Mouse (Mus musculus): ENCODE measurements around the gene Cldn5. TPM values are rescaled to one million over a fixed set of nuclear protein-coding genes. Genes with fewer than 3 reads are reported as not detected.

Gene Cldn5
- 10 to 100 TPM; 52.8 to 62.4 TPM for total RNA-seq (2021)
- long read RNA-seq, experiment 1, transcript Cldn5-201 (1 exons, 1,416 nt): major isoform, 303 of 303 reads
- long read RNA-seq, experiment 1, partial matches to known transcripts: 0 of 303 reads
- long read RNA-seq, experiment 1, other reads (novel, unspliced or antisense): 0 of 303 reads
- long read RNA-seq, experiment 2, transcript Cldn5-201 (1 exons, 1,416 nt): major isoform, 264 of 266 reads
- long read RNA-seq, experiment 2, partial matches to known transcripts: 0 of 266 reads
- long read RNA-seq, experiment 2, other reads (novel, unspliced or antisense): 2 of 266 reads

- intact Hi-C loops (cut with DNase I): no loop called here
- DNase-seq: peak; percentile 59 to 70
Measured at GRCm38 (mm10) chr16:18776556-18777100, at the start of gene Cldn5. TSS of gene Cldn5 (plus strand) at chr16:18776847.

GRCm38 (mm10) chr16:18727536-18728499, 48.8 kb upstream of the Cldn5 start:
- intact Hi-C loops (cut with DNase I): no loop called here
- DNase-seq: no peak

- intact Hi-C loops (cut with DNase I): no loop called here
- no peak for DNase-seq
Measured at GRCm38 (mm10) chr16:18729185-18729584, 47.5 kb upstream of the Cldn5 start.

GRCm38 (mm10) chr16:18730640-18731039, 46.0 kb upstream of the Cldn5 start:
- intact Hi-C loops (cut with DNase I): no loop called here
- no peak for DNase-seq

GRCm38 (mm10) chr16:18733100-18733956, 43.3 kb upstream of the Cldn5 start:
- DNase-seq: peak; percentile 37 to 40
- intact Hi-C loops (cut with DNase I): loop anchor here (2.0 kb wide), 1 partner anchor 45 kb away; no protein-coding TSS in a partner anchor

GRCm38 (mm10) chr16:18738303-18738702, 38.3 kb upstream of the Cldn5 start:
- intact Hi-C loops (cut with DNase I): no loop called here

GRCm38 (mm10) chr16:18746268-18747122, 30.2 kb upstream of the Cldn5 start:
- intact Hi-C loops (cut with DNase I): no loop called here
- DNase-seq: peak; percentile 50 to 59

More at GRCm38 (mm10) chr16:18738303-18738702, 38.3 kb upstream of the Cldn5 start:
- DNase-seq: no peak

GRCm38 (mm10) chr16:18751101-18751500, 25.5 kb upstream of the Cldn5 start:
- DNase-seq: no peak

GRCm38 (mm10) chr16:18751885-18752499, 24.7 kb upstream of the Cldn5 start:
- DNase-seq: no peak
- intact Hi-C loops (cut with DNase I): no loop called here

More at GRCm38 (mm10) chr16:18751101-18751500, 25.5 kb upstream of the Cldn5 start:
- intact Hi-C loops (cut with DNase I): no loop called here

- no peak for DNase-seq
Measured at GRCm38 (mm10) chr16:18761734-18762133, 14.9 kb upstream of the Cldn5 start.

GRCm38 (mm10) chr16:18762960-18763359, 13.7 kb upstream of the Cldn5 start:
- no peak for DNase-seq
- intact Hi-C loops (cut with DNase I): no loop called here

More at GRCm38 (mm10) chr16:18761734-18762133, 14.9 kb upstream of the Cldn5 start:
- intact Hi-C loops (cut with DNase I): no loop called here

- no peak for DNase-seq
- intact Hi-C loops (cut with DNase I): no loop called here
Measured at GRCm38 (mm10) chr16:18766390-18766789, 10.3 kb upstream of the Cldn5 start.

- DNase-seq: no peak
- intact Hi-C loops (cut with DNase I): no loop called here
Measured at GRCm38 (mm10) chr16:18769501-18769900, 7.1 kb upstream of the Cldn5 start.

- intact Hi-C loops (cut with DNase I): no loop called here
Measured at GRCm38 (mm10) chr16:18773936-18774335, 2.7 kb upstream of the Cldn5 start.

GRCm38 (mm10) chr16:18775621-18776555, 759 bp upstream of the Cldn5 start:
- intact Hi-C loops (cut with DNase I): no loop called here
- DNase-seq: peak; percentile 54 to 60

More at GRCm38 (mm10) chr16:18773936-18774335, 2.7 kb upstream of the Cldn5 start:
- no peak for DNase-seq

- DNase-seq: peak; percentile 27 to 34
Measured at GRCm38 (mm10) chr16:18777101-18778080, 744 bp downstream of the Cldn5 start.

More at GRCm38 (mm10) chr16:18777101-18778080, 744 bp downstream of the Cldn5 start:
- intact Hi-C loops (cut with DNase I): loop anchor here (2.0 kb wide), 1 partner anchor 45 kb away; no protein-coding TSS in a partner anchor

Data from heart, postnatal 14 days (tissue).